Mouse (Mus musculus): ENCODE results near the gene Cers2. TPM values are rescaled to one million over a fixed set of nuclear protein-coding genes. Genes with fewer than 3 reads are reported as not detected.
A peak's percentile ranks its signal among the peaks of the same experiment; 100 is the strongest.

Cers2 gene
- 93.9 and 99.4 TPM in 2 replicates for polyA plus RNA-seq (2012; rRNA removed)

DNA sequence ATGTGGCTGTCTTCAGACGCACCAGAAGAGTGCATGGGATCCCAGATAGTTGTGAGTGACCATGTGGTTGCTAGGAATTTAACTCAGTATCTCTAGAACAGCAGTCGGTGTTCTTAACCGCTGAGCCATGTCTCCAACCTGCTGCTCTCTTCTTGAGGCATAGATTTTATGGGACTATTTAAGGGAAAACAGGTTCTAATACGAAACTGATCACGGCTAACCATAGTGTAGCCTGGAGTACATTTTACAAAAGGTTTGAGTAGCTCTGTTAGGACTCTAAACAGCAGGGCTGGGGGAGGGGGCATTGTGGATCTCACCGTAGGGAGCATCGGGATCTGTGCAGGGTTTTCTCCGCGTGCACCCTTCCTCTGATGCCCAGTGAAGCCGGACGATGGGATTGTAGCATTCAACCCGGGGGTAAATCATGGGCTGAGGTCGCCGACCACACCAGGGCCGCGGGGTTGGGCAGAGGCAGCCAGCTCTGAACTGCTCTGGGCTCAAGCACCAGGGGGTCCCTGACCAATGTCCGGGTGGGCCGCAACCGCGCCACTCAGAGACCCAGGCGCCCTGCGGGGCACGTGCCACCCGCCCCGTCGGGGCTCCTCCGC lies at the start of gene Cers2:
TSS of gene Cers2 (plus strand) at position 306 of the 608 bp plus-strand sequence.
- no peak for DNase-seq (ENCODE audit: extremely low spot score in 1 of 2, low spot score in 1 of 2)

DNA sequence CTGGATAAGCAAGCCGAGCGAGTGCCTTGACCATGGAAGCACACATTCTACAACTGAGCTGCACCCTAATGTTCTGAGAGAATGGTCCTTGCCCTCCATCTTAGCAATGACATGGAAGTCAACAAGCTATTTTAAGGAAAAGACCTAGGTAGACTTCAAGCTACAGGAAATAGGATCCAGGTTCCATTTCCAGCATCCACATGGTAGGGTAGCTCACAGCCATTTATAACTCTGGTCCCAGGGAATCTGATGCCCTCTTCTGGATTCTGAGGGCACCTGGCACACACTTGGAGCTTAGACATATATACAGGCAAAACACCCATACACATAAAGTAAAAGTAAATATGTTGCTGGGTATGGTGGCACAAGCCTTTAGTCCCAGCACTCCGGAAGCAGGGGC lies 48.5 kb upstream of the Cers2 start:
- no peak for DNase-seq (ENCODE audit: extremely low spot score in 1 of 2, low spot score in 1 of 2)

DNA sequence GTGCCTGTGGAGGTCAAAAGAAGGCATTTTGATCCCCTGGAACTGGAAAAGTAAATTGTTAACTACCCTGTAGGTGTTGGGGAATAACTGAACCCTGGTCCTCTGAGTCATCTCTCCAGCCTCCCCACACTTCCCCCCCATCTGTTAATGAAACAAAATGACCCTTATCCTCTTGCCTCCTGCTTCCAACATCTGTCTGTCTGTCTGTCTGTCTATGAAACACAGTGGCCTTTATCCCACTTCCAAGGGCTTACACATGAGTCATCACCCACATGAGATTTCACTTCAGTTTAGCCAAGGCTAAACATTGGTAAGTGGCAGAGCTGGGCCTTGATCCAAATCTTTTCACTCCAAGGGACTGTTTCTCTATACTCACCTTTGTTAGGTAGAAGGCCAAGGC lies 46.7 kb upstream of the Cers2 start:
- DNase-seq (ENCODE audit: extremely low spot score in 1 of 2, low spot score in 1 of 2), result no peak

DNA sequence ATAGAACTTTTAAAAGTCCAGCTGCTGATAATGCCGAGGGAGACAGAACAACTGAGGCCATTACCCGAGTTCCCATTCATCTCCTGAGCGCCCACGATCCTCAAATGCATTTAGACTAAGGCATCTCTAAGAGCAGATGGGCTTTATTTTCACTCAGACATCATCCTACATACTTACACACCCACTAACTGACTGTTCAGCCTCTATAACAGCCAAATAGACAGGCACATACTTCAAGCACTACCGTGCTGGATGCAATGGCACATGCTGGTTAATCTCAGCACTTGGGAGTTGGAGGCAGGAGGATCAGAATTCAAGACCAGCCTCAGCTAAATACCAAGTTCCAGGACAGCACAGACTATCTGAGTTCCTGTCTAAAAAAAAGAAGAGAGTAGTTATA lies 44.8 kb upstream of the Cers2 start:
- DNase-seq (ENCODE audit: extremely low spot score in 1 of 2, low spot score in 1 of 2), result peak in 1 of 2 experiments; percentile 48

DNA sequence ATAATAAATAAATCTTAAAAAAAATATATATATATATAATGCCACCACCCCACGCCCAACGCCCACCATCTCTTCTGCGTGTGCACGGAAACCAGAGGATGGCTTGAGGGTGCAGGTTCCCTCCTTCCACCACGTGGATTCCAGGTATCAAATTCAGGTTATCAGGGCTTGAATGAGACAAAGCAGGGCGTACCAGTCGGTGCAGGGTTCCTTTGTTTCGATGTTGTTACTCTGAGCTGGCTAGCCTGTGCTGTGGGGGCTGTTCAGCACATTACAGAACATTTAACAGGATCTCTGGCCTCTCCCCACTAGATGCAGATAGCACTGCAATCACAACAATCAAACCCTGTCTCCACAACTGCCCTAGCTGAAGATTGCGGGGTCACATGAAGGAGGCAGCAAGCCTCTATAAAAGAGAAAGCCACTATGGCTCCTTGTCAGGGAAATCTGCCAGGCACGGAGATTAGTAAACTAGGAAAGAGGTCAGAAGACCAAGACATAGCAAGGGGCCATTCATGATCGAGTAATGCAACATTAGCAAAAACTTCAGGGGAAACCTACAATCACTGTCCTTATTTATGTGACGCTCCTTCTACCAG lies 43.7 kb upstream of the Cers2 start:
- DNase-seq (ENCODE audit: extremely low spot score in 1 of 2, low spot score in 1 of 2), result no peak

DNA sequence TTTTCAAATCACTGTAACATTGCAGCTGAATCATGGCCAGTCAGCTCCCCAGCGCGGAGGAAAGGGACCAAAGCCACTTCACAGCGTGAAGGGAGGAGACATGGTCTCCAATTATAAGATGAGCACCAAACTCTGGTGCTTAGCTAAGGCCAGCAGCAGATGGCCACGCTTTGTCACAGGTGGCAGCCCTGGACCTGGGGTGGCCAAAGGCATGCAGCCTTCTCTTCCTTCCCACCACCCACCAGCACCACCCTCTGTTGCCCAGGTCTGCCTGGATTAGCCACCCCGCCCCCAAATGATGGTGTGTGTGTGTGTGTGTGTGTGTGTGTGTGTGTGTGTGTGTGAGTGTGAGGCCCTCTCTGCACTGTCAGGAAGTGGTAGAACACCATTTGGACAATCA lies 41.1 kb upstream of the Cers2 start:
- DNase-seq (ENCODE audit: extremely low spot score in 1 of 2, low spot score in 1 of 2), result no peak

DNA sequence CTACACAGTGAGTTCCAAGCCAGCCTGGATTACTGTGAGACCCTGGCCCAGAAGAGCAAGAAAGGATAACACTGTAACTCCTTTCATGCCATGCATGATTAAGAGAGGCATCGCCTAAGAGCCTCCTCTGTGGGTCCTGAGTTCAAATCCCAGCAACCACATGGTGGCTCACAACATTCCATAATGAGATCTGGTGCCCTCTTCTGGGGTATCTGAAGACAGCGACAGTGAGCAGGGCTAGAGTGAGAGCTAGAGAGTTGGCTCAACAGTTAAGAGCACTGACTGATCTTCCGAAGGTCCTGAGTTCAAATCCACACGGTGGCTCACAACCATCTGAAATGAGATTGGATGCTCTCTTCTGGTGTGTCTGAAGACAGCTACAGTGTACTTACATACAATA lies 40.1 kb upstream of the Cers2 start:
- DNase-seq (ENCODE audit: extremely low spot score in 1 of 2, low spot score in 1 of 2), result no peak

DNA sequence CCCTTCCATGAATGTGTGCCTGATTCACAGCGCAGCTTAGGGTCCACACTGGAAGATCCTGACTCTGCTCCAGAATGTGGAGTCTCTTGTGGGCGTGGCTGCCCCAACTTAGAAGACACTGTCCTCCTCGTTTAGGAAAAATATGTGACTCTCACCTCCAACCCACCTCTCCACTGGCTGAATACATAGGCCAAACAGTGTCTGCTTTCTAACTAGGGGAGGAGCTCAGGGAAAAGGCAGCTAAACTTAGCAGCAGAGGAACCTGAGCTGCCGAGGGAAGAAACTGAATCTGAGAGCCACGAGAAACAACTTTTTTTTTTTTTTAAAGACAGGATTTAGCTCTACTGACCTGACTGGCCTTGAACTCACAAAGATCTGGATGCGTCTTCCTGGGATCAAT lies 39.4 kb upstream of the Cers2 start:
- no peak for DNase-seq (ENCODE audit: extremely low spot score in 1 of 2, low spot score in 1 of 2)

DNA sequence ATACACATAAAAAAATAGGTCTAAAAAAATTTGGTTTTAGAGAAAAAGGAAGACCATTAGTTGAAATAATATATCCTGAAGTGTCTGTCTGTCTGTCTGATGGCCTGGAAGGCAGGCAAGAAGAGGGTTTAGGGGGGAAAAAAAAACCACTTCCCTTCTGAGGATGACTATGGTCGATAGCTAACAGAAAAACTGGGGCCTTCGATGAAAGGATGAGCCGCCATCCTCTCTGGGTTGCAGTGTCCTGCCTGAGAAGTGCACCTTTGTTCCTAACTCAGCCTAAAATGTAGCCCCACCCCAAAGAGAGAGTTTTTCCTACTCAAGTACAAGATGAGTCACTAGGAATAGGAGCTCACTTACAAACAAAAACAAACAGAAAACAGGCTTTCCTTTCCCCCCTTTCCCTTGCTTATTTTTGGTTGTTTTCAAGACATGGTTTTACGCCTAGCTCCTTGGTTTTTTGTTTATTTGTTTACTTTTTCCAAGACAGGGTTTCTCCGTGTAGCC lies 38.1 kb upstream of the Cers2 start:
- DNase-seq (ENCODE audit: extremely low spot score in 1 of 2, low spot score in 1 of 2), result no peak

DNA sequence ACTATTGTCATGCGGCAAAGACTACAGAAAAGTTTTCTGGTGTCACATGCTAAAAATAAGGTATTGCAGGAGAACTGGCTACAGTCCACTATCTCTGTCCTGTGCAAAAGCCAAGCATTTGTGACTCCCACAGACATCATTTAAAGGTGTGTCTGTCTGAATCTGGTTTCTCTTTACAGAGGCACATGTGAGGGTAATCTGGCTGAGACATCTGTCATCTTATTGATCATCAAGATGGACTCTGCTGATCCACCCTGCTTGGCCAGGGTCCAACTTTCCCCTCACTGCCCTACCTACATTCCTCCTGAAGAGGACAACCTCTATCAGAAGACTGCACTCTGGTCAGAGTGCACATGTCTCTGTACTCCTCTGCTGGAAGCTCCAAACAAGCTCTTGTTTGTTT lies 37.4 kb upstream of the Cers2 start:
- DNase-seq (ENCODE audit: extremely low spot score in 1 of 2, low spot score in 1 of 2), result no peak

DNA sequence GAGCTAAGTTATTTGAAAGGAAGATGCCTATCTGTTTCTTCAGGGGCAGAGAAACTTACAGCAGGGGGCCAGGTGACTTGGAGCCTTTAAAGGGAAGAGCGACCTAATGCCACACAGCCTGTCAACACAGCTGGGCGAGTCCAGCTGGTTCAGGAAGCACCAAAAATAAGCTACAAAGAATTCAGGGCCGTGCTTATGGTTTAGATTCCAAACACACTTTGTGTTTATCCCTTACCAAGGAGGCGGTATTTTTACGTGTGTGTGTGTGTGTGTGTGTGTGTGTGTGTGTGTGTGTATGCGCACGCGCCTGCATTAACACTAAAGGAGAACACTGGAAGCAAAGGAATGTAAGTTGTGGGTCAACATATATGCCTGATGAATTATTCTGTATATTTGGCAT lies 33.8 kb upstream of the Cers2 start:
- DNase-seq (ENCODE audit: extremely low spot score in 1 of 2, low spot score in 1 of 2), result peak in 1 of 2 experiments; percentile 34

DNA sequence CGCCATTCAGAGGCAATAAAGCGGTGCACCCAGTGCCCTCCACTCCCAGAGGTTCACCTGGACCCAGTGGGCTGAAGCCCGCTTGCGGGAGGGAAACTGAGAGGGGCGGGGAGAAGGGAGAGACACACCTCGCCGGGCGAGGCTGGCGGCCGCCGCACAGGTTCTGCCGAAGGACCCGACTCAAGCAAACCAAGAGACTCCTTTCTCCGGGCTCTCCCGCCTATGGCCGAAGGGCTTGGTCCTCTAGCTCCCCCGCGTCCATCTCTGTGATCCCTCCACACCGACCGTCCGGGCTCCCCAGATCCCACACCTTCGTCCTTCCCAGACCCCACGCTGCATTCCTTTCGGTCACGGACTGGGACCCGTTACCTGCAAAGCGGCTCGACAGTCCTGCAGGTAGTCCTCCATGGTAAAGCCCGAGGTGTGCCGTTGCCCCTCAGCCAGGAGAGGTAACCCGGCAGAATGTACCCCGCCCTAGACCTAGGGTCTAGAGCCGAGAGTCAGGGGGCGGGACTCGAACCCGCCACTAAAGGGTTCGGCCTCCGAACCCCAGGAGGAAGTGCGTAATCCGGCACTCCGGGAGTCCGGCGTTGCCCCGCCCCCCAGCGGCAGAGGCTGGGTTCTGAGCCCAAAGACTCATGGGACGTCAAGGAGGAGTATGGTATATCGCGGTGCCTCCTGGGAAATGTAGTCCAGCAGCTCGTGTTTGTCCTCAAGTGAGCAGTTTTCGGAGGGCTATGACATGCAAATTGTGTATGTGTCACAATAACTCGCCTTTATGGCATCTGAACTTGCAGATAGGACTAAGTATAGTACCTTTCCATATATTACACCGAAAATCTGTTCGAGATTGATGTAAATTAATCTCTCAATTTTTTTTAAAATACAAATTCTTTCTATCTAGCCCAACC lies 33.1 kb upstream of the Cers2 start, which contains the start of the genes Mindy1 and Prune1:
TSS of gene Mindy1 (plus strand) at position 130 of the 911 bp plus-strand sequence.
TSS of gene Prune1 (minus strand) at position 861 of the 911 bp plus-strand sequence.
- peak; percentile 97 to 99 for DNase-seq (ENCODE audit: extremely low spot score in 1 of 2, low spot score in 1 of 2)

DNA sequence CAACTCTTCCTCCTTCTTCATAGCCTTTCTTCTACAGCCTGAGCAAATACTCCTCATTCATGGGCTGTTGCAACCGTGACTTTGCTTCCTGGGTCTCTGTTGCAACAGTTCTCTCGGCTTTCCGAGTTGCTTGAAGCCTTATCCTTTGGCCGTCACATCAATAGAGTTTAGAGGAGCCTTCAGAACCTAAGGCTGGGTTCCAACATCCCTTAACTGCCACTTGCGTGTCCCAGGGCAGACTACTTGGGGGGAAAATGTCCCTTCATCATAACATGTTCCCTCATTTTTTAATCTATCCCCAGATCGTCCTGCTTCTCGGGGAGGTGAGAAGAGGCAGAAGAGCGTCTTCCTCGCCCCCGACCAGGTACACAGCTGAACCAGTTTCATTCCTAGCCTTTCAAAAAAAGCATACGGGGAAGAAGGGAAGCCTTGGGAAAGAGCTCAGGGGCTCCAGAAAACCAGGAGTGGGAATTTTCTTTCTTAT lies 32.2 kb upstream of the Cers2 start:
- DNase-seq (ENCODE audit: extremely low spot score in 1 of 2, low spot score in 1 of 2), result peak in 1 of 2 experiments; percentile 38

DNA sequence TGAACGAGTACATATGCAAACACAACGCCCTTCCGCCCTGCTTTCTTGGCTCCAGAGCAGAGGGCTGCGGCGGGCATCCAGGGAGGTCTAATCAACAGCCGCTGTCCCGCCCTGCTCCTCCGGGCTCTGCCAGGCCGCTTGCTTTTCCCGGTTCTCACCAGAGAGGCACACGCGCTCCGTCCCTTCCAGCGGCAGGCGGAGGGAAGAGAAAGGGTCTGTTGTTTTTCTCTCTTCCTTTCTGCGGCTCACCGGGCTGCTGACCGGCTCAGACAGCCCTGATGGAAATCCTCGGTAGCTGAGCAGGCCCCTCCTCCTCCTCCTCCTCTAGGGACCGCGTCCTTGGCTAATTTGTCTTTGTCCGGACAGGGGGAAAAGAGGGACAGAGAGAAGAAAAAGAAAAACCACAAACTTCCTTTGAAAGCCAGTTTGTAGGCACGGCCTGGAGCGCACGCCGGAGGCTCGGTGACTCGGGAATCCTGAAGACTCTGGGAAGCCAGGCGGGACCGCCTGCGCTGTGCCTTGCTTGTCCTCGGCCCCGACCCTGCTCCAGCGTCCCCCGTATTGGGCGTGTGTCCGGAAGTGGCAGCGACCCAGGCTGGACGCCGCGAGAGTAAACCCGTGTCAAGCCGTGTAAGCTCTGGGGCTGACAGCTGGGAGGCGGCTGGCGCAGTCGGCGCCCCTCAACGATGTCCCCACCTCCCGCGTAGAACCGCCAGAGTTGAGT lies 31.6 kb upstream of the Cers2 start:
- DNase-seq (ENCODE audit: extremely low spot score in 1 of 2, low spot score in 1 of 2), result peak in 1 of 2 experiments; percentile 74

DNA sequence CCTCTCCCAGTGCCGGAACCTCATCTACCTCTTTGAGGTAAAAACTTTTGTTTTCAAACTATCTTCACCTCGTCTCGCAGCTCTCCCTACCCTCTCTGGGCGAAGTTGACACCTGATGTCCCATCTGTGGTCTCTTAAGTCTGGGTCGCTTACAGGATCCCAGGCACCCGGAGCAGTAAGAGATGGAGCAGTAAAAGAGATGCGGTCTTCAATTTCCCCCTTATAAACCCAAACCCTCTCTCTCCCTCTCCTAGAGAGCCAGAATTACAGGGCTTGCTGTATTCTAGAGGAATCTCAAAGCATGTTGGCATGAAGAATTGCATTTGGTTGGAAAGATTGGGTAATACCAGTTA lies 31.0 kb upstream of the Cers2 start:
- no peak for DNase-seq (ENCODE audit: extremely low spot score in 1 of 2, low spot score in 1 of 2)

DNA sequence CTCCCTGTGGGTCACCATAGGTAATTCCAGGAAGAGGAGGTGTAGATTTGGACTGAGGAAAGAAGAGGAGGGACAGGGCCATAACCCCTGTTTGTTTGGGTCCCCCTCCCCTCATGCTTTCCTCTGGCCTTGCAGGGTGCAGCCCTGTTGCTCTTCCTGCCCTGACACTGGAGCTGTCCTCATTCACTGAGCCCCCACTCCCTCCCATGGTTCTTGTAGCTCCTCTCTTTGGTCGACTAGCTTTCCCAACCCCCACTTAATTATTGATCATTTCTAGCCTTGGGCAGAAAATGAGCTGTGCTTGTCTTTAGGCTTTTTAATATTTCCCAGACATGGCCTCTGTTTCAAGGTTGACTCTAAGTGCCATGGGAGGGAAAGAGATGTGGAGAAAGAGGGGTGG lies 30.5 kb upstream of the Cers2 start:
- no peak for DNase-seq (ENCODE audit: extremely low spot score in 1 of 2, low spot score in 1 of 2)

DNA sequence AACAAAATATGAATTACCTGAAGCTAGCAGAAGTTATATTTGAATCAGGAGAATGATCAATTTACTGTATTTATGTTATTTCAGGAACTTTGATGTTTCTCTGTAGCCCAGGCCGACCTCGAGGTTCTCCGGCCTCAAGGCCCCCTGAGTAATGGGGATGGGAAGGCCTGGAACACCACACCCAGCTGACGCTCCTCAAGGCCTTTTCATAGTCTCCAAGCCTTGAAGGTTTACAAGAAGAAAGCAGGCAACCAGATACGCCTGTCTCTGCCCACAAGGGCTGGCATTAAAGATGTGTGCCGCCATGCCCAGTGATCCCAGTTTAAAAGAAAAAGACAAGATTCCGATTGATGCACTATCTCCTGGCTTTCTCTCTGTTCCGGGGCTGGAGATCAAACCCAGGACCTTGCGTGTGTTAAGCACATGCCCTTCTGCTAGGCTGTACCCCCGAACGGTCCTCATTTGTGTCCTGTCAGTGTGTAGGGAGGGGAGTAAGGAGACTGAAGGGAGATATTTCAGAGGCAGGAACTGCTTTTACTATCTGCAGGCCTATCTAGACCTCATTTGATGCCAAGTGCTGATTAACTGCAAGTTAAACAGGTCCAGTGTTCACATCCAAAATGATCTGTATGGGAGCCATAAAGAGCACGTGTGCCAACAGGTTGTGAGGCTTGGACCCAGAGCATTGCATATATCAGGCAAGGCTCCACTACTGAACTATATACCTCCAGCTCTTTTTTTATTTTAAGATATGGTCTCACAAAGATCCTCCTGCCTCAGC lies 29.9 kb upstream of the Cers2 start:
- no peak for DNase-seq (ENCODE audit: extremely low spot score in 1 of 2, low spot score in 1 of 2)

DNA sequence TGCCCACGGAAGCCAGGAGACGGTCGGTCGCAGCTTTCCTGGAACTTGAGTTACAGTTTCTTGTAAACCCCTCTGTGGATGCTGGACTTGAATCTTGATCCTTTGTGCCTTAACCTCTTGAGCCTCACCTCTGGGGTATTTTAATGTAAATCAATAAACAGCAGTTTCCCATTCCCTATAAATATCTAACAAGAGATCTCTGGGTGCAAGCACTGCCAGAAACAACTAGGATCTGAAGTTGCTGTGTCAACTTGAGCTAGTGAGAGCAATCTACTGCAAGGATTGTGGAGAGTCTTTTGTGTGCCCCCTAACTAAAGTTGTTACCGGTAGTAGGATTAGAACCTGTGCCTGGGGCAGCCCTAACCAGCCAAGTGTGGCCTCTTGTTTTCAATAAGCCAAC lies 29.2 kb upstream of the Cers2 start:
- no peak for DNase-seq (ENCODE audit: extremely low spot score in 1 of 2, low spot score in 1 of 2)

DNA sequence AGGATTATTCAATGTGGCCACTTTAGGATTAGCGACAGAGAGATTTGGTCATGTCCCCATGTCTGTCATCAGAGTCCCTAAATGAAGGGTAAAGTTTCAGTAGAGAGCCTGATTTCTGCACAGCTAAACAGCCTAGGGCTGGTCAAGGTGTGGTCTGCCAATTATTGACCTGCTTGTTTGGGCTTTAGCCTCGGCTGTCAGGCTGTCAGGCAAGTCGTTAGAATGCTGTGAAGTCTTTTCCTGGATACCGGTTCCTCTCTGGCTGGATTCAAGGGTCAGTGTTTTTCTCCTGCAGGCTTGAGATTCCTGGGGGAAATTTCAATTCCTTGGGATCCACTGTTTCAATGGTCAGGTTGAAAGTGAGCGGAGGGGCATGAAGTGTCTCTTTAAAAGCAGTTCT lies 28.6 kb upstream of the Cers2 start:
- DNase-seq (ENCODE audit: extremely low spot score in 1 of 2, low spot score in 1 of 2), result no peak

DNA sequence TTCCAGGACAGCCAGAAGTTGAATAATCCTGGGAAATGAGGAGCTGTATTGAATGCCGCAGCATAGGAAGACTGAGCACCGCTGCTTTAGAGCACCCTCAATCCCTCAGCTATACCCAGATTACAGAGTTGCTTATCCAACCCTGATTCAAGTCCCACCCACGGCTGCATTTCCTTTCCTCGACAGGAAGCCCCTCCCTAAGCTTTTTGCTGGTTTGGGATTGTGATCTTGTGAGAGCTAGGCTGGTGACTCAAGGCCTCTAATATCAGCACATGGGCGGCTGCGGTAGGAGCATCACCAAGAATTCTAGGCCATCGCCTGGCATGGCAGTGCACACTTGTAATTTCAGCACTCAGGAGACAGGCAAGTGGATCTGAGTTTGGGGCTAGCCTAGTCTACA lies 28.1 kb upstream of the Cers2 start:
- no peak for DNase-seq (ENCODE audit: extremely low spot score in 1 of 2, low spot score in 1 of 2)

Data from frontal cortex, adult 2 months (tissue).